Mouse (Mus musculus): ENCODE results near the gene Cdiptos.

- TF ChIP-seq EP300 (IDR thresholded peaks at IDR 0.05; ENCODE audit: low read depth) (no peak), CTCF (IDR thresholded peaks at IDR 0.05; ENCODE audit: low read depth) (no peak)
These were observed 8.5 kb downstream of the Cdiptos start for GRCm38 (mm10) chr7:126967361-126967760.

All from heart, postnatal 0 days (tissue).